Mouse (Mus musculus): ENCODE data around the gene Fcho1. TPM values are rescaled to one million over a fixed set of nuclear protein-coding genes. Genes with fewer than 3 reads are reported as not detected.
A peak's percentile ranks its signal among the peaks of the same experiment; 100 is the strongest.
"Not testable (repeated sequence)": the region's sequence is repeated elsewhere in the genome, so short reads cannot be mapped to it uniquely, and the experiment has no call there.

Fcho1 gene
- polyA plus RNA-seq, 1 experiment from 2014 or later, result 9.8 TPM

- 60% methylated on average over 12 of the region's 12 CpGs for WGBS
- H3K9me3 ChIP-seq (replicated peaks); H3K9ac ChIP-seq; H3K4me2 ChIP-seq (replicated peaks); H3K36me3 ChIP-seq; ATAC-seq (ENCODE audit: insufficient number of reproducible peaks, low FRiP score, low TSS enrichment, low read depth); H3K27ac ChIP-seq (replicated peaks); H3K4me3 ChIP-seq (replicated peaks): not testable (repeated sequence)
- Histone ChIP-seq H3K27me3 (peaks cover 85% of the 10 kb centered on the region), H3K4me1 (peaks cover 16% of the 10 kb centered on the region)
Observed at GRCm38 (mm10) chr8:71695456-71695855, 30.1 kb downstream of the Fcho1 start.

- Histone ChIP-seq H3K4me1 (peaks cover 15% of the 10 kb centered on the region), H3K27me3 (peaks cover 85% of the 10 kb centered on the region), H3K36me3 (no peaks in the 10 kb centered on the region), H3K9me3 (replicated peaks) (no peaks in the 10 kb centered on the region), H3K27ac (replicated peaks) (no peak overlapping the region), H3K4me2 (replicated peaks) (peak overlapping the region; percentile 41), H3K4me3 (replicated peaks) (peak overlapping the region; percentile 22), H3K9ac (no peak overlapping the region)
- ATAC-seq (ENCODE audit: insufficient number of reproducible peaks, low FRiP score, low TSS enrichment, low read depth), result no peak
- WGBS, result 7% methylated on average over 68 of the region's 68 CpGs
Observed at GRCm38 (mm10) chr8:71693166-71694041, 32.1 kb downstream of the Fcho1 start.

- Histone ChIP-seq H3K4me3 (replicated peaks) (0 out of 2 replicates have a peak overlapping the region, but pooled peaks have one; percentile 2), H3K36me3 (no peaks in the 10 kb centered on the region), H3K27ac (replicated peaks) (no peak overlapping the region), H3K9ac (no peak overlapping the region), H3K4me1 (peaks cover 19% of the 10 kb centered on the region), H3K9me3 (replicated peaks) (no peaks in the 10 kb centered on the region), H3K27me3 (peaks cover 91% of the 10 kb centered on the region), H3K4me2 (replicated peaks) (no peak overlapping the region; the same call in 1 of the 2 replicates)
- no peak for ATAC-seq (ENCODE audit: insufficient number of reproducible peaks, low FRiP score, low TSS enrichment, low read depth)
- WGBS, result 7% methylated on average over 30 of the region's 30 CpGs
Observed at GRCm38 (mm10) chr8:71692509-71692908, 33.0 kb downstream of the Fcho1 start.

- H3K27me3 ChIP-seq, result peaks cover 100% of the 10 kb centered on the region
- no peak within 1 kb of the TSS for H3K4me2 ChIP-seq (replicated peaks)
- no peaks in the 10 kb centered on the region for H3K9me3 ChIP-seq (replicated peaks)
- ATAC-seq (ENCODE audit: insufficient number of reproducible peaks, low FRiP score, low TSS enrichment, low read depth), result no peak
- no peak within 1 kb of the TSS for H3K9ac ChIP-seq
- no peak within 1 kb of the TSS for H3K27ac ChIP-seq (replicated peaks)
- peaks cover 39% of the 10 kb centered on the region for H3K4me1 ChIP-seq
- H3K4me3 ChIP-seq (replicated peaks), result no peak within 1 kb of the TSS
- WGBS, result 6% methylated on average over 33 of the region's 33 CpGs
- no peaks in the 10 kb centered on the region for H3K36me3 ChIP-seq
Observed at GRCm38 (mm10) chr8:71689028-71689427, 36.5 kb downstream of the Fcho1 start, which contains the start of gene Insl3. Gene Insl3, plus strand, starts transcription at chr8:71689214.

GRCm38 (mm10) chr8:71687616-71688015 is 37.9 kb downstream of the Fcho1 start:
- H3K4me2 ChIP-seq (replicated peaks), result no peak overlapping the region
- 2% methylated on average over 8 of the region's 8 CpGs for WGBS

GRCm38 (mm10) chr8:71686143-71686734 is 39.3 kb downstream of the Fcho1 start:
- no peaks in the 10 kb centered on the region for H3K9me3 ChIP-seq (replicated peaks)

More at GRCm38 (mm10) chr8:71687616-71688015, 37.9 kb downstream of the Fcho1 start:
- Histone ChIP-seq H3K36me3 (no peaks in the 10 kb centered on the region), H3K27me3 (peaks cover 100% of the 10 kb centered on the region), H3K27ac (replicated peaks) (no peak overlapping the region), H3K9ac (no peak overlapping the region), H3K4me3 (replicated peaks) (no peak overlapping the region), H3K4me1 (peaks cover 27% of the 10 kb centered on the region), H3K9me3 (replicated peaks) (no peaks in the 10 kb centered on the region)
- ATAC-seq (ENCODE audit: insufficient number of reproducible peaks, low FRiP score, low TSS enrichment, low read depth), result no peak

GRCm38 (mm10) chr8:71685573-71685972 is 39.9 kb downstream of the Fcho1 start:
- H3K4me2 ChIP-seq (replicated peaks), result peak overlapping the region; percentile 41
- H3K36me3 ChIP-seq, result no peaks in the 10 kb centered on the region
- ATAC-seq (ENCODE audit: insufficient number of reproducible peaks, low FRiP score, low TSS enrichment, low read depth), result no peak

More at GRCm38 (mm10) chr8:71686143-71686734, 39.3 kb downstream of the Fcho1 start:
- Histone ChIP-seq H3K4me3 (replicated peaks) (peak overlapping the region; percentile 16), H3K27ac (replicated peaks) (no peak overlapping the region), H3K9ac (no peak overlapping the region), H3K36me3 (no peaks in the 10 kb centered on the region), H3K4me1 (peaks cover 29% of the 10 kb centered on the region), H3K4me2 (replicated peaks) (peak overlapping the region; percentile 41), H3K27me3 (peaks cover 100% of the 10 kb centered on the region)
- 3% methylated on average over 23 of the region's 23 CpGs for WGBS
- ATAC-seq (ENCODE audit: insufficient number of reproducible peaks, low FRiP score, low TSS enrichment, low read depth), result peak; percentile 22; the same call in 1 of the 2 replicates

GRCm38 (mm10) chr8:71684701-71685100 is 40.8 kb downstream of the Fcho1 start:
- WGBS, result 16% methylated on average over 10 of the region's 10 CpGs
- no peaks in the 10 kb centered on the region for H3K36me3 ChIP-seq
- ATAC-seq (ENCODE audit: insufficient number of reproducible peaks, low FRiP score, low TSS enrichment, low read depth), result no peak

More at GRCm38 (mm10) chr8:71685573-71685972, 39.9 kb downstream of the Fcho1 start:
- no peak overlapping the region for H3K27ac ChIP-seq (replicated peaks)
- WGBS, result 6% methylated on average over 29 of the region's 29 CpGs
- H3K9ac ChIP-seq, result no peak overlapping the region
- peaks cover 100% of the 10 kb centered on the region for H3K27me3 ChIP-seq
- no peaks in the 10 kb centered on the region for H3K9me3 ChIP-seq (replicated peaks)
- peak overlapping the region; percentile 16 for H3K4me3 ChIP-seq (replicated peaks)
- H3K4me1 ChIP-seq, result peaks cover 34% of the 10 kb centered on the region

GRCm38 (mm10) chr8:71682832-71683231 is 42.7 kb downstream of the Fcho1 start:
- 56% methylated on average over 12 of the region's 12 CpGs for WGBS
- Histone ChIP-seq H3K9me3 (replicated peaks) (no peaks in the 10 kb centered on the region), H3K9ac (no peak overlapping the region), H3K36me3 (no peaks in the 10 kb centered on the region), H3K4me1 (peaks cover 48% of the 10 kb centered on the region), H3K4me3 (replicated peaks) (no peak overlapping the region), H3K27ac (replicated peaks) (no peak overlapping the region), H3K27me3 (peaks cover 100% of the 10 kb centered on the region), H3K4me2 (replicated peaks) (no peak overlapping the region)
- no peak for ATAC-seq (ENCODE audit: insufficient number of reproducible peaks, low FRiP score, low TSS enrichment, low read depth)

More at GRCm38 (mm10) chr8:71684701-71685100, 40.8 kb downstream of the Fcho1 start:
- no peak overlapping the region for H3K27ac ChIP-seq (replicated peaks)
- H3K9ac ChIP-seq, result no peak overlapping the region
- H3K4me1 ChIP-seq, result peaks cover 41% of the 10 kb centered on the region
- no peak overlapping the region for H3K4me3 ChIP-seq (replicated peaks)
- no peaks in the 10 kb centered on the region for H3K9me3 ChIP-seq (replicated peaks)
- no peak overlapping the region for H3K4me2 ChIP-seq (replicated peaks)
- peaks cover 100% of the 10 kb centered on the region for H3K27me3 ChIP-seq

GRCm38 (mm10) chr8:71681369-71681915 is 44.1 kb downstream of the Fcho1 start:
- peaks cover 92% of the 10 kb centered on the region for H3K27me3 ChIP-seq
- H3K4me1 ChIP-seq, result peaks cover 42% of the 10 kb centered on the region
- WGBS, result 12% methylated on average over 18 of the region's 18 CpGs
- no peak for ATAC-seq (ENCODE audit: insufficient number of reproducible peaks, low FRiP score, low TSS enrichment, low read depth)
- H3K4me2 ChIP-seq (replicated peaks), result no peak overlapping the region
- no peak overlapping the region for H3K27ac ChIP-seq (replicated peaks)
- no peak overlapping the region for H3K4me3 ChIP-seq (replicated peaks)
- H3K36me3 ChIP-seq, result no peaks in the 10 kb centered on the region
- H3K9me3 ChIP-seq (replicated peaks), result no peaks in the 10 kb centered on the region
- H3K9ac ChIP-seq, result no peak overlapping the region

GRCm38 (mm10) chr8:71680471-71680870 is 45.0 kb downstream of the Fcho1 start:
- H3K4me1 ChIP-seq, result peaks cover 41% of the 10 kb centered on the region
- H3K4me2 ChIP-seq (replicated peaks), result no peak overlapping the region
- no peaks in the 10 kb centered on the region for H3K36me3 ChIP-seq
- WGBS, result 11% methylated on average over 21 of the region's 21 CpGs
- 0 out of 2 replicates have a peak overlapping the region, but pooled peaks have one; percentile 3 for H3K4me3 ChIP-seq (replicated peaks)
- no peak overlapping the region for H3K27ac ChIP-seq (replicated peaks)
- H3K27me3 ChIP-seq, result peaks cover 85% of the 10 kb centered on the region
- H3K9ac ChIP-seq, result no peak overlapping the region
- no peaks in the 10 kb centered on the region for H3K9me3 ChIP-seq (replicated peaks)
- no peak for ATAC-seq (ENCODE audit: insufficient number of reproducible peaks, low FRiP score, low TSS enrichment, low read depth)
